In the genomic region with DNA sequence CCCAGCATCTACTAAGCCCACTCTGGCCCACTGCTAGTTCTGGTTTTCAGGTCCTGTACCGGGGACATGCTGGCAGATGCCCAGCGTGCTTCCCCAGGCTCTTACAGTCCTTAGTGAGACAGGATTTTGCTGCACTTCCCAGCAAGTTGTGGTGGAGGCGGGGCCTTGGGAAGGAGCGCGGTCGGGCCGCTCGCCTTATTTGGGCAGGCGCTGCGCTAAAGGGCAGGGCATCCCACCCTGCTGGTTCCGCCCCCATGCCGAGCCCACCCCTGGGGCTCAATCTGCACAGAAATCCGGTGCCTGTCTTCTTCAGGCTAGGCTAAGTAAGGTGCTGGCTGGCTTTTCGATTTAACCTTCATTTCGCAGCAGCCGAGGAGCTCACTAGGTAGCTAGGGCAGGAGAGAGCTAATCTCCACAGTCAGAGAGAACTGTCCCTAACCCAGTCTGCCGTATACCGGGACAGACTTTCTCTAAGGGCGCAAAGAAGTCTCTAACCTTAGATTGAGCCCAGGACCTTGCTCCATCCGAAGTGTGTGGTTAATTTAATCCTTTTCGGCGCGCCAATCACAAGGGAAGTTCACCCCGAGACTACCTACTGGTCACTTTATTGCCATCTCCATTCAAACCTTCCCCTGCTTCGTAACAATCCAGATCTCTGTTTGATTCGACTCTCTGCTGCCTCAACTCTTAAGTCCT, we compare ENCODE assay signal across 8 mouse cellular contexts. TPM values are rescaled to one million over a fixed set of nuclear protein-coding genes. Genes with fewer than 3 reads are reported as not detected.
DNase-seq lines count a peak whose midpoint lies in the region; ATAC-seq and TF ChIP-seq lines count a peak whose summit lies in the region.

No protein-coding gene starts in this region.

- TF ChIP-seq CTCF in cortical plate, adult 2 months (IDR thresholded peaks at IDR 0.05; ENCODE audit: extremely low read depth, insufficient read depth, low read length): no peak
- TF ChIP-seq CTCF in lung, adult 2 months (IDR thresholded peaks at IDR 0.05; ENCODE audit: insufficient read depth, low read length): no peak

- H3K36me3 ChIP-seq in intestine, embryonic 16.5 days (ENCODE audit: control insufficient read depth, insufficient read depth, low read length): no peaks in the 10 kb centered on the region
- no peaks in the 10 kb centered on the region for H3K36me3 ChIP-seq in neural tube, embryonic 15.5 days

- DNase-seq in cerebellum, postnatal 10 days: peak; percentile 47 to 58
- peak; percentile 99 for DNase-seq in heart, adult 11 months
- peak; percentile 82 for DNase-seq in lung, adult 2 months
- peak; percentile 86 for DNase-seq in urinary bladder, postnatal 14 days (ENCODE audit: low spot score)

- no peaks in the 10 kb centered on the region for H3K9me3 ChIP-seq in intestine, embryonic 16.5 days (ENCODE audit: control insufficient read depth, low read length)
- no peaks in the 10 kb centered on the region for H3K9me3 ChIP-seq in neural tube, embryonic 15.5 days (replicated peaks)

- no peak for ATAC-seq in cerebellum, adult (ENCODE audit: insufficient number of reproducible peaks, low FRiP score, low TSS enrichment)
- peak; percentile 85 for ATAC-seq in intestine, embryonic 16.5 days
- no peak for ATAC-seq in neural tube, embryonic 15.5 days (ENCODE audit: low FRiP score)

- no peaks in the 10 kb centered on the region for H3K4me1 ChIP-seq in cortical plate, adult 2 months (ENCODE audit: control insufficient read depth, insufficient read depth, low read length)
- peaks cover 30% of the 10 kb centered on the region for H3K4me1 ChIP-seq in intestine, embryonic 16.5 days (ENCODE audit: control insufficient read depth, insufficient read depth, low read length)
- peaks cover 17% of the 10 kb centered on the region for H3K4me1 ChIP-seq in lung, adult 2 months (ENCODE audit: control insufficient read depth, insufficient read depth, low read length)
- peaks cover 7% of the 10 kb centered on the region for H3K4me1 ChIP-seq in neural tube, embryonic 15.5 days

- no peaks in the 10 kb centered on the region for H3K27me3 ChIP-seq in intestine, embryonic 16.5 days (replicated peaks; ENCODE audit: control insufficient read depth, insufficient read depth, low read length)
- peaks cover 5% of the 10 kb centered on the region; the same call in 1 of the 2 replicates for H3K27me3 ChIP-seq in neural tube, embryonic 15.5 days (replicated peaks)

- TF ChIP-seq POLR2A in cortical plate, adult 2 months (IDR thresholded peaks at IDR 0.05; ENCODE audit: extremely low read depth, insufficient read depth, low read length): no peak
- peak; percentile 63; the same call in 1 of the 2 replicates for TF ChIP-seq POLR2A in lung, adult 2 months (IDR thresholded peaks at IDR 0.05; ENCODE audit: borderline replicate concordance, extremely low read depth, low read depth, low read length)

- peak overlapping the region; percentile 54 for H3K9ac ChIP-seq in intestine, embryonic 16.5 days (ENCODE audit: low read depth, low read length)
- peak overlapping the region; percentile 34 for H3K9ac ChIP-seq in neural tube, embryonic 15.5 days (replicated peaks)

- peak overlapping the region; percentile 4; the same call in 1 of the 2 replicates for H3K4me3 ChIP-seq in cortical plate, adult 2 months (ENCODE audit: insufficient read depth, low read length)
- peak overlapping the region; percentile 42 for H3K4me3 ChIP-seq in intestine, embryonic 16.5 days (ENCODE audit: low read length)
- peak overlapping the region; percentile 40 for H3K4me3 ChIP-seq in lung, adult 2 months (replicated peaks; ENCODE audit: extremely low read depth, low read depth, low read length)
- H3K4me3 ChIP-seq in neural tube, embryonic 15.5 days (replicated peaks): peak overlapping the region; percentile 30

- no peak overlapping the region for H3K27ac ChIP-seq in cortical plate, adult 2 months (ENCODE audit: insufficient read depth, low read length)
- peak overlapping the region; percentile 80 for H3K27ac ChIP-seq in intestine, embryonic 16.5 days (ENCODE audit: low read length)
- no peak overlapping the region for H3K27ac ChIP-seq in neural tube, embryonic 15.5 days (replicated peaks)

- WGBS in intestine, embryonic 16.5 days: 8% methylated on average over 26 of the region's 26 CpGs
- 12% methylated on average over 26 of the region's 26 CpGs for WGBS in lung, adult 2 months
- 4% methylated on average over 26 of the region's 26 CpGs for WGBS in neural tube, embryonic 15.5 days

- peak overlapping the region; percentile 59 for H3K4me2 ChIP-seq in intestine, embryonic 16.5 days (ENCODE audit: low read depth, low read length)
- peak overlapping the region; percentile 60 for H3K4me2 ChIP-seq in neural tube, embryonic 15.5 days

RNA-seq across cellular contexts. Expression of a gene that starts 23.4 kb away (rescaled TPM):
- polyA plus RNA-seq in cortical plate, adult 2 months (2012; rRNA removed): 192 and 197 TPM in 2 replicates
- 357 and 388 TPM in 2 replicates for polyA plus RNA-seq in intestine, embryonic 16.5 days (2015; fragmentation: Nextera tagmentation; extraction: Ambion mirVana)
- 138 and 165 TPM in 2 replicates for polyA plus RNA-seq in lung, adult 2 months (2012; rRNA removed)
- 193 and 217 TPM in 2 replicates for polyA plus RNA-seq in neural tube, embryonic 15.5 days (2015; fragmentation: Nextera tagmentation; extraction: Ambion mirVana)

RNA-seq across cellular contexts. Expression of a gene that starts 51.1 kb away (rescaled TPM):
- 14.4 and 15.2 TPM in 2 replicates for polyA plus RNA-seq in cortical plate, adult 2 months (2012; rRNA removed)
- 1.8 and 2.0 TPM in 2 replicates for polyA plus RNA-seq in intestine, embryonic 16.5 days (2015; fragmentation: Nextera tagmentation; extraction: Ambion mirVana)
- 1.8 and 2.4 TPM in 2 replicates for polyA plus RNA-seq in lung, adult 2 months (2012; rRNA removed)
- 8.4 and 9.3 TPM in 2 replicates for polyA plus RNA-seq in neural tube, embryonic 15.5 days (2015; fragmentation: Nextera tagmentation; extraction: Ambion mirVana)
